Mouse (Mus musculus) lung, adult 18-20 months (tissue): ENCODE measurements around the gene Slc35b2.

Source experiments
- DNase-seq, 2 experiments: peaks; one replicate each; pipeline ENCODE4 v3.0.0; 2022; ENCODE audit warnings: mixed read lengths in 2 of 2

Gene Slc35b2

DNA sequence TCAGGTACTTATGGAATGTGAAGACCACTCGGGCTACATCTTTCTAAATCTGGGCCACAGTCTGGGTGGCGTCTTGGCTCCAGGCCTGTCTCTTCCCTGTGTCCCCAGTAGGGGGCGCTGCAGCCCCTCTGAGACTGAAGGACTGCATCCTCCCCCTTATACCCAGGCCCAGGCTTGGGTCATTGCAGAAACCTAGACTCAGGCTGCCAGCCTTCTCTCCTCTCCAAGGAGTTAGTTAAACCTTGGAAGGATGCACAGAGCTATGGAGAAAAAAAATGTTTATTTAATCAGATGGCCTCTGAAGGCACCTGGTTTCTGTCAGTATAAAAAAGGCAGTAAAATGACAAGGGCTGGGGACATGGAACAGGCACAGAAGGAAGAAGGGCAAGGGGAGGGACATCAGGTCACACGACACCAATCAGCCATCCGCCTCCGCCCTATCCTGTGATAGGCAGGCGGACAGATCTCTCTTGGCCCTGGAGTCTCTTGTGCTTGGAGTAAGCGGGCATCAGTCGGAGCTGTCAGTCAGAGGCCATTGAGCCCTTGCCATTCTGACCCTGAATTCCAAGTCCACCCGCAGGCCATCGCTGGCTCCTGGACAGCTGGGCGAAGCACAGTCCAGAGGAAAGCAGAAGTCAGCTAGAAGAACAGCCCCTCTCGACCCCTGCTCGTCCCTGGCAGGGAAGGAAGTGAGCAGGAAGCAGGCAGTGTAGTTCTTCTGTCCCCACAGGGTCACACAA, 21.4 kb downstream of the Slc35b2 start:
- DNase-seq = peak; percentile 74 to 75

DNA sequence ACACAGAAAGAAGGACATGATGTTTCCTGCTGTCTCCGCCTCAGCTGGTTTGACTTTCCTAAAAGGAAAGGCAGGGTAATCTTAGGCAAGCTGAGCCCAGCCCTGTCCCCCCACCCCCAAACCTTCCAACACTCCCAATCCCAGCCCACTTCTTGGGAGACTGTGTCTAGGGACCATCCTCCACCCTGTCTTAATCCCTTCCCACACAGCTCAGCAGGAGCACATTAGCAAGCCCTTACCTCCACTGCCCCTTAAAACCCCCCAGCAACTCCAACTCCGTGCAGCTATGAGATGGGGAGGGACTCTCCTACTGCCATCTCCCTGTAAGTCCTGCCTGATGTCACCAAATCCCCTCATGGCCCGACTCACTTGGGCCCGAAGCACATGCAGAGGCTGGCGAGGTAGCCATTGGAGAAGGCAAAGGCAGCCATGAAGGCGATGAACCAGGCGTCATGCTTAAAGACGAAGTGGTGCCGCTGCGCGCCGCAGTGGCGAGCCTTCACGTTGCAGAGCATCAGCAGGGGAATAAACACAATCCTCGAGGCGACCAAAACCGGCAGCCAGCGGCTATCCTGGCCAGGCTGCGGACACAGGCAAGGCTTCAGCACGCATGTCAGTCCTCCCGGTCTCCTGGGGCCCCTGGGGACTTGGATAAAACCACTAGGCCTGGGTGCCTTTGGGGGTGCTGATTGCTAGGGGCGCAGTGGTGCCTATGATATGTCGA, 22.2 kb downstream of the Slc35b2 start:
- DNase-seq = no peak

DNA sequence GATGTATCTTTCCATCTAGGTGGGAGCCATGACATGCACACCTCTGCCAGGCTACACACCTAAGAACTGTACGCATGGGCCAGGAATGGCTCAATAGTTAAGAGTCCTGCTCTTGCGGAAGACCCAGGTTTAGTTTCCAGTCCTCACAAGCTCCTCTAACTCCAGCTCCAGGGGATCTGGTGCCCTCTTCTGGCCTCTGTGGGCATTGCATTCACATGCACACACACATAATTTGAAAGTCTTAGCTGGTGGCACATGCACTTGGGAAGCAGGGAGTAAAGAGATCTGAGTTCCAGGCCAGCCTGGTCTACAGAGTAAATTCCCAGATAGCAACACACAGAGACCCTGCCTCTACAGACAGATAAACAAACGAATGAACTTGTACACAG, 22.8 kb downstream of the Slc35b2 start:
- no peak for DNase-seq

DNA sequence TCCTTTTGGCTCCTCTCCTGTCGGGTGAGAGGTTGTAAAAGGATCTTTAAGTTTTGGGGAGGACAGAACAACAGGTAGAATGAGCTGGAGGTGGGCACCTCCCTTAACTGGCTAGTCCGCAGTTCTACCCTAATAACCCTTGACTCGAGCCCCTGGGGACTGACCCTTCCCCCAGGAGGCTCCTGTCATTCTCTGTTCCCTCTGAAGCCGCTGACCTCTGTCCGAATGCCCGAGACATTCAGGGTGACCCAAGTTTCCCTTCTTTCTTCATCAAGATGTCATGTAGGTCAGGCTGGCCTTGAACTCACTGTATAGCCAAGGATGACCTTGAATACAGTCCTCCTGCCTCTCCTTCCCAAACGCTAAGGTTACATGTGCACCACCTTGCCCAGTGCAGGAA, 24.7 kb downstream of the Slc35b2 start:
- DNase-seq = no peak

DNA sequence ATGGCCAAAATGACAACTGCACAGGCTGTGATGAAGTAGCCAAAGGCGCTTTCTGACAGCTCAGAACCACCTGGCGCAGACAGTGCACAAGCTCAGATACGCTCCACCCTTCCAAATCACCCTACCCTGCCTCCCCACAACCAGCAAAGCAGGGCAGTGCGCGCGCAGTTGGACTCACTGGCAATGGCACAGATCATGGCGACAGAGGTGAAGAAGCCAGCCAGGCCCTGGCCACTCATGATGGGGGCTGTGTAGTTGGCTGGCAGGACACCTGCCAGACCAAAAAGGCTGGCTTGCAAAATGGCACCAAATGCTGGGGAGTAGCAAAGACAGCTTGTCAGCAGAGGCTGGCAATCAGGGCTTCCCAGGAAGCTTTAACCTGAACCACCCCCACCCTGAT, 25.6 kb downstream of the Slc35b2 start:
- no peak for DNase-seq

DNA sequence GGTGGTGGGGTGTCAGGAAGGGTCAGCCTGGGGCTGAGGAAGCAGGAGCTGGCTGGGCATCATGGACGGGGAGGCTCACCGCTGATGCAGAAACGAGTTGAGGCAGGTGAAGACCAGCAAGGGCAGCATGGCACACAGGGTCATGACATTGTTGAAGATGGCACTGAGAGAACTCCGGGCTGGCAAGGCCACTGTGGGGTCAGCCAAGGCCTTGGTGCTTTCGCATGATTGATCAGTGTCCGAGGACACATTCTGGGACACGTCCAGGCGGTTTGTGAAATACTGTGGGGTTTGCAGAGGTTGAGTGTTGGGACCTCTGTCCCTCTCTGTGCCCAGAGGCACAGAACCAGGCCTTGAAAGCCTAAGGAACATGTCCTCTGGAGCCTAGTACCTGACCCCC, 26.2 kb downstream of the Slc35b2 start:
- DNase-seq = no peak

DNA sequence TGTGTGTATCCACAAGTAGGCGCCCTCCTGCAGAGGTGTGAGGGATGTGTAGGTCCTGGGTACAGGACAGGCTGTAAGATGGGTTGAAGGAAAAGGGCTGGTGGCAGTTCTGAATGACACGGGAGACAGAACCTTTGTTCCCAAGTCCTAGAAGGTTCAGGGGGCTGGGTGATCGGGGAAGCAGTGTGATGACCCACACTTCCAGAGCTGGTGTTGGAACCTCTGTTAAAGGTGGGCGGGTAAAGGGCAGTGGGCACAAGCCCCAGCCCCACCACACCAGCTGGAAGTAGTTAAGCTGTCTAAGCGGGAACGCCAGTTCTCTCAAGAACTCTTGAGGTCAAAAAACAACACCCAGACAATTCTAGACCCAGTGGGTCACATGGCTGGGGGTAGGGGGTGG, 26.7 kb downstream of the Slc35b2 start:
- no peak for DNase-seq

- DNase-seq = no peak
These were observed 28.3 kb downstream of the Slc35b2 start for GRCm38 (mm10) chr17:45591701-45592605.

- peak in 1 of 2 experiments; percentile 49 for DNase-seq
These were observed 29.1 kb downstream of the Slc35b2 start for GRCm38 (mm10) chr17:45592606-45593431.

DNA sequence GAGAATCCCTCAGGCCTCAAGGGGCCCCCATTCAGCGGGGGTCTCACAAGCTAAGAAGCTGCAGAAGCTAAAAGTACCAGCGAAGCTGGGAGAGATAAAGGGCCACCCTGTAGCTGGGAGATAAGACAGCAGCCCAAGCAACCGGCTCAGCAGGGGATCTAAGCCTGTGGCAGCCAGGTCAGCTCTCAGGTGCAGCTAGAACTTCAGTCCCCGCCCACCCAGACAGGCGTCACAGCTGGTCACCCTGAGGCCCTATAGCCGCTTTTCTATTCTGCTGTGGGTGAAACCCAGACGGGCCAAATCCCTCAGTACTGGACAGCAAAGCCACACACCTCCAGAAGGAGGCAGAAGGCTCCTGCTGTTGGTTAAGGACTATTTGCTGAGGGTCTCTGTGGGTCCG, 29.8 kb downstream of the Slc35b2 start:
- no peak for DNase-seq

GRCm38 (mm10) chr17:45594195-45594594, 30.5 kb downstream of the Slc35b2 start:
- DNase-seq = no peak

GRCm38 (mm10) chr17:45594881-45595735, 31.4 kb downstream of the Slc35b2 start:
- DNase-seq = peak; percentile 78 to 83

GRCm38 (mm10) chr17:45595736-45596390, 32.2 kb downstream of the Slc35b2 start:
- no peak for DNase-seq

DNA sequence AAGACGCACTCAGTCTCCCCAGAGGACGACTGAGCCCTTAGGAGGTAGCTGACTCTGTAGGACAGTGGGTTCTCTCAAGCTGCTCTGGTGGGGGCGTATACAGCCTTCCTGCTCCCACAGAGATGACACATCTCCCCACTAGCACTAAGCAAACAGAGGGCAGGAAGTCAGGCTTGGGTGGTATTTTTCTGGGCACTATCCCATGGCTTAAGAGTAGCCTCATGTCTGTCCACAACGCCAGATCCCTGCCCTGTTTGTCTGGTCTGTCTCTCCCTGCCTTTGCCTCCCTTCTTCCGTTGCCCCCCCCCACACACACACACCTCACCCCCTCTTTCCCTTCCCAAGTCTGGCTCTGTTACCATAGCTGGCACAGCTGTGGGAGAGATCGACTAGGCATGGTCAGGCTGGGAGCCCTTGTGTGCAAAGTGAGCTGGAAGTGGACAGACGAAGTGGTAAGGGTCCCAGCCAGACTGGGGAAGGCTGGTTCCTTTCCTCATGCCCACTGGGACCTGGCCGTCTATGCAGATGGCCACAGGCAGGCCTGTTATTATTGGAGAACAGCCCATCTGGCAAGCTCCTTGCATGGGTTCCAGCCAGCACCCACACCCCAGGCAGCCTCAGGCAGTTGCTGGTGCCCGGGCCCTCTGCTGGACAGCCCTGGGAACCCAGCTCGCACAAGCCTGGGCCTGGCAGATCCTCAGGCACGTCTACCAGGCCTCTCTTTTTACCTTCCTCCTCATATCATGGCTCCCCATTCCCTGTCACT, 33.1 kb downstream of the Slc35b2 start:
- DNase-seq = peak; percentile 81 to 87

DNA sequence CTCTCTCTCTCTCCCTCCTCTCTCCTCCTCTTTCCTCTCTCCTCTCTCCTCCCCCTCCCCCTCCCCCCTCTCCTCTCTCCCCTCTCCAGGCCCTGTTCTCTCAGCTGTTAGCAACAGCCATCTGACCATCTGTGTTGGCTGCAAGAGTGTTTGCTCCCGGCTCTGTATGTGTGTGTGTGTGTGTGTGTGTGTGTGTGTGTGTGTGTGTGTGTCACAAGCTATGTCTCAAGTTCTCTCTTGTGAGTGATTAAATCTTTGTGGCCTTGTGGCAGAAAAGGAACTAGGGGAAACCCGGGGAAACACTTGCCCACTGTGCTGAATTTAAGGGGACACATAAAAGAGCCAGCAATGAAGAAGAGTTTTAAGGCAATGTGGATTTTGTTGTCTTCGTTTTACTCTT, 34.1 kb downstream of the Slc35b2 start:
- no peak for DNase-seq

GRCm38 (mm10) chr17:45598376-45598775, 34.7 kb downstream of the Slc35b2 start:
- DNase-seq = no peak

DNA sequence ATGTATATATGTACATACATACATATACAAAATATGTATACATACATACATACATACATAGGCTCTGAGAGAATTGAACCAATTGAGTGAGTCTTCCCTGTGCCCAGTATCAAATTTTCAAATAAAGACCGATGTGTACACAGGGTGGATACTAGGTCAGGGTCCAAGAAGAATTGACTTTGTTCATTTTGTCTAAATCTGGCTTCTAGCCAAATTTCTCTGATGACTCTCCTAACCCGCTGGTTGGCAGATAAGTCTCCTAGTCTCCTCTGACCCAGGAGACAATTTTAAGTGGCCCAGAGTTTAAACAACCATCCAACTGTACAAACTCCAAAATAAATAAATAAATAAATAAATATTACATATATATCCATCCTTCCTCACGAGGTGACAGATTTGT, 35.2 kb downstream of the Slc35b2 start:
- no peak for DNase-seq

DNA sequence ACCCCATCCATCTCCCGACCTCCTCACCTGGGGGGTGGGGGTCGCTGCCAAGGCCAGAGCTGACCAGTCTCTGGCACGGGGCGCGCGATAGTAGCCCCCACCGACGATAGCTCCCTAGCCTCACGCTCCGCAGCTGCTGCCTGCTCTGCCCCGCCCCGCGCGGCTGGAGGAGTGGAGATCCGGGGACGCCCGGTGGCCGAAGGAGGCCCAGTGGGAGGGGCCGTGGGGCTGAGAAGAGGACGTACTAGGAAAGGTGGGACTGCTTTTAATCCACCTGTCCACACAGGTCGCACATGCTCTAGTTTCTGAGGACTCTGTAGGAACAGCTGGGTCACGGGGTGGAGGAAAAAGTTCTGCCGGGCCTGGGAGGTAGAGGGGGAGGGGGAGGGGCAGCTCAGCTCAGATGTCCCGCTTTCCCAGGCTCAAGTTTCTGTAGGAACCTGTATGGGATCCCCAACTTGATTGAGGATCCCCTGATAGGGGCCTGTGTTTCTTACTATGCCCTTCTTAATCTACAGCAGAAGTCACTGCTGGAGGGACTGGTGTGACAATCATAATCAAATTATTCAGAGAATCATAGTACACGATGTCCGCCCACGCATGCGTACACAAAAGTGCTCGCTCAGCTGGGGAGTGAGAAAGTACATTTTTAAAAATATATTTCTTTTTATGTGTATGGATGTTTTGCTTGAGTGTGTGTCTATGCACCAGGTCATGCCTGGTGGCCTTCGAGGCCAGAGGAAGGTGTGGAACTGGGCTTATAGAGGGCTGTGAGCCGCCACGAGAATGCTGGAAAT, 36.0 kb downstream of the Slc35b2 start, which contains the start of gene Slc29a1:
Slc29a1 (minus strand) TSS at position 161 of the 797 bp plus-strand sequence.
- DNase-seq = peak; percentile 77 to 85

DNA sequence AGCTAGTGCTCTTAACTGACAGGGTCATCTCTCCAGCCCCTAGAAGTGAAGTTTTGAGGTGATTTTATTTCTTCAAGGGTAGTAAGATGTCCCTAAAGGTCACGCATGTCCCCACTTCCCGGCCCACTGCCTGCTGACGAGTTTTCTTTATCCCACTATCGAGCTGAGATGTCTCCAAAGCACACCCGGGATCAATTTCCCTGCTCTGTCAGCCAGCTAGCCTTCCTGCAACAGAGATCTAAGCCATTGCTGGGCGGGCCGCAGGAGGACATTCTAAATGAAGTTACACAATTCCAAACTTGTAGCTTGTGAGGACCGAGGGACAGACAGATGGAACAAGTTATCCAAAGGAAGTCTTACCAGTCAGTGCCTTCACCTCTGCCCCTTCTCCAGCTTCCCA, 36.6 kb downstream of the Slc35b2 start:
- DNase-seq = no peak
